Mouse (Mus musculus): ENCODE results near the gene Rdh16f2. TPM values are rescaled to one million over a fixed set of nuclear protein-coding genes. Genes with fewer than 3 reads are reported as not detected.
A peak's percentile ranks its signal among the peaks of the same experiment; 100 is the strongest.
"Not testable (repeated sequence)": the region's sequence is repeated elsewhere in the genome, so short reads cannot be mapped to it uniquely, and the experiment has no call there.

Gene Rdh16f2
- polyA plus RNA-seq, 1 experiment: not detected

- H3K36me3 ChIP-seq (ENCODE audit: control insufficient read depth, insufficient read depth, low read length, poor library complexity, severe bottlenecking): no peaks in the 10 kb centered on the region
- H3K9ac ChIP-seq (ENCODE audit: low read depth, poor library complexity, severe bottlenecking): no peak overlapping the region
- H3K4me3 ChIP-seq (ENCODE audit: low read depth, low read length): no peak overlapping the region
- peak overlapping the region; percentile 51; the same call in 1 of the 2 replicates for H3K27ac ChIP-seq (ENCODE audit: insufficient read depth, low read length)
- H3K27me3 ChIP-seq (ENCODE audit: control insufficient read depth, insufficient read depth, low read length, poor library complexity, severe bottlenecking): no peaks in the 10 kb centered on the region
- TF ChIP-seq CTCF (IDR thresholded peaks at IDR 0.05; ENCODE audit: low read depth, low read length) (no peak), EP300 (IDR thresholded peaks at IDR 0.05; ENCODE audit: insufficient read depth, low read depth, low read length) (0 out of 2 replicates have a peak, but pooled peaks have one; percentile 40)
- peaks cover 18% of the 10 kb centered on the region for H3K4me1 ChIP-seq (ENCODE audit: control insufficient read depth, insufficient read depth, low read length)
- H3K9me3 ChIP-seq (replicated peaks; ENCODE audit: control insufficient read depth, insufficient read depth, low read length, poor library complexity, severe bottlenecking): 0 out of 2 replicates have a peak, but pooled peaks cover 2% of the 10 kb centered on the region
These were observed 39.9 kb downstream of the Rdh16f2 start for GRCm38 (mm10) chr10:127906138-127906537.

GRCm38 (mm10) chr10:127907386-127907951 lies 41.2 kb downstream of the Rdh16f2 start:
- H3K9ac ChIP-seq (ENCODE audit: low read depth, poor library complexity, severe bottlenecking): no peak overlapping the region
- no peaks in the 10 kb centered on the region for H3K27me3 ChIP-seq (ENCODE audit: control insufficient read depth, insufficient read depth, low read length, poor library complexity, severe bottlenecking)
- H3K9me3 ChIP-seq (replicated peaks; ENCODE audit: control insufficient read depth, insufficient read depth, low read length, poor library complexity, severe bottlenecking): no peaks in the 10 kb centered on the region
- no peaks in the 10 kb centered on the region for H3K36me3 ChIP-seq (ENCODE audit: control insufficient read depth, insufficient read depth, low read length, poor library complexity, severe bottlenecking)
- peaks cover 18% of the 10 kb centered on the region for H3K4me1 ChIP-seq (ENCODE audit: control insufficient read depth, insufficient read depth, low read length)
- H3K27ac ChIP-seq (ENCODE audit: insufficient read depth, low read length): peak overlapping the region; percentile 96
- TF ChIP-seq CTCF (IDR thresholded peaks at IDR 0.05; ENCODE audit: low read depth, low read length) (no peak), EP300 (IDR thresholded peaks at IDR 0.05; ENCODE audit: insufficient read depth, low read depth, low read length) (peak; percentile 93), POLR2A (IDR thresholded peaks at IDR 0.05; ENCODE audit: insufficient read depth, low read length) (no peak)
- H3K4me3 ChIP-seq (ENCODE audit: low read depth, low read length): 0 out of 2 replicates have a peak overlapping the region, but pooled peaks have one; percentile 4

- TF ChIP-seq EP300 (IDR thresholded peaks at IDR 0.05; ENCODE audit: insufficient read depth, low read depth, low read length) (no peak), CTCF (IDR thresholded peaks at IDR 0.05; ENCODE audit: low read depth, low read length) (no peak), POLR2A (IDR thresholded peaks at IDR 0.05; ENCODE audit: insufficient read depth, low read length) (no peak)
- H3K4me1 ChIP-seq (ENCODE audit: control insufficient read depth, insufficient read depth, low read length): no peaks in the 10 kb centered on the region
- H3K4me3 ChIP-seq (ENCODE audit: low read depth, low read length): no peak overlapping the region
These were observed 49.3 kb downstream of the Rdh16f2 start for GRCm38 (mm10) chr10:127915578-127915977.

GRCm38 (mm10) chr10:127917183-127917582 lies 50.9 kb downstream of the Rdh16f2 start:
- H3K27me3 ChIP-seq (ENCODE audit: control insufficient read depth, insufficient read depth, low read length, poor library complexity, severe bottlenecking); H3K27ac ChIP-seq (ENCODE audit: insufficient read depth, low read length); H3K9ac ChIP-seq (ENCODE audit: low read depth, poor library complexity, severe bottlenecking); H3K4me3 ChIP-seq (ENCODE audit: low read depth, low read length); H3K4me1 ChIP-seq (ENCODE audit: control insufficient read depth, insufficient read depth, low read length); H3K9me3 ChIP-seq (replicated peaks; ENCODE audit: control insufficient read depth, insufficient read depth, low read length, poor library complexity, severe bottlenecking); H3K36me3 ChIP-seq (ENCODE audit: control insufficient read depth, insufficient read depth, low read length, poor library complexity, severe bottlenecking): not testable (repeated sequence)

More at GRCm38 (mm10) chr10:127915578-127915977, 49.3 kb downstream of the Rdh16f2 start:
- Histone ChIP-seq H3K27ac (ENCODE audit: insufficient read depth, low read length) (no peak overlapping the region), H3K36me3 (ENCODE audit: control insufficient read depth, insufficient read depth, low read length, poor library complexity, severe bottlenecking) (no peaks in the 10 kb centered on the region), H3K9me3 (replicated peaks; ENCODE audit: control insufficient read depth, insufficient read depth, low read length, poor library complexity, severe bottlenecking) (no peaks in the 10 kb centered on the region), H3K27me3 (ENCODE audit: control insufficient read depth, insufficient read depth, low read length, poor library complexity, severe bottlenecking) (no peaks in the 10 kb centered on the region), H3K9ac (ENCODE audit: low read depth, poor library complexity, severe bottlenecking) (no peak overlapping the region)

GRCm38 (mm10) chr10:127917651-127918050 lies 51.4 kb downstream of the Rdh16f2 start:
- Histone ChIP-seq H3K36me3 (ENCODE audit: control insufficient read depth, insufficient read depth, low read length, poor library complexity, severe bottlenecking) (no peaks in the 10 kb centered on the region), H3K27ac (ENCODE audit: insufficient read depth, low read length) (no peak overlapping the region), H3K9ac (ENCODE audit: low read depth, poor library complexity, severe bottlenecking) (no peak overlapping the region), H3K9me3 (replicated peaks; ENCODE audit: control insufficient read depth, insufficient read depth, low read length, poor library complexity, severe bottlenecking) (no peaks in the 10 kb centered on the region), H3K4me1 (ENCODE audit: control insufficient read depth, insufficient read depth, low read length) (no peaks in the 10 kb centered on the region), H3K27me3 (ENCODE audit: control insufficient read depth, insufficient read depth, low read length, poor library complexity, severe bottlenecking) (no peaks in the 10 kb centered on the region), H3K4me3 (ENCODE audit: low read depth, low read length) (no peak overlapping the region)
- no peak for TF ChIP-seq EP300 (IDR thresholded peaks at IDR 0.05; ENCODE audit: insufficient read depth, low read depth, low read length)
- no peak for TF ChIP-seq CTCF (IDR thresholded peaks at IDR 0.05; ENCODE audit: low read depth, low read length)
- TF ChIP-seq POLR2A (IDR thresholded peaks at IDR 0.05; ENCODE audit: insufficient read depth, low read length): no peak

GRCm38 (mm10) chr10:127922241-127922640 lies 56.0 kb downstream of the Rdh16f2 start:
- H3K4me3 ChIP-seq (ENCODE audit: low read depth, low read length): no peak overlapping the region
- H3K27me3 ChIP-seq (ENCODE audit: control insufficient read depth, insufficient read depth, low read length, poor library complexity, severe bottlenecking): no peaks in the 10 kb centered on the region
- no peaks in the 10 kb centered on the region for H3K4me1 ChIP-seq (ENCODE audit: control insufficient read depth, insufficient read depth, low read length)
- H3K9ac ChIP-seq (ENCODE audit: low read depth, poor library complexity, severe bottlenecking): no peak overlapping the region
- H3K27ac ChIP-seq (ENCODE audit: insufficient read depth, low read length): no peak overlapping the region
- TF ChIP-seq EP300 (IDR thresholded peaks at IDR 0.05; ENCODE audit: insufficient read depth, low read depth, low read length): no peak
- no peak for TF ChIP-seq CTCF (IDR thresholded peaks at IDR 0.05; ENCODE audit: low read depth, low read length)
- TF ChIP-seq POLR2A (IDR thresholded peaks at IDR 0.05; ENCODE audit: insufficient read depth, low read length): no peak
- H3K9me3 ChIP-seq (replicated peaks; ENCODE audit: control insufficient read depth, insufficient read depth, low read length, poor library complexity, severe bottlenecking): no peaks in the 10 kb centered on the region
- H3K36me3 ChIP-seq (ENCODE audit: control insufficient read depth, insufficient read depth, low read length, poor library complexity, severe bottlenecking): no peaks in the 10 kb centered on the region
